Mouse (Mus musculus): ENCODE measurements at regions not wholly inside any gene's neighbourhood (a gene's known extent, or its start where the extent isn't known, plus 50 kb on each side); places are given as distances from the start of the nearest gene placed in this dataset.

- DNase-seq (ENCODE audit: low spot score) = no peak
Observed at GRCm38 (mm10) chr1:64200387-64201023, 78.4 kb upstream of the Klf7 start.

- no peak for DNase-seq (ENCODE audit: low spot score)
Observed at GRCm38 (mm10) chr1:64198781-64199180, 76.7 kb upstream of the Klf7 start.

GRCm38 (mm10) chr1:64198322-64198721 is 76.2 kb upstream of the Klf7 start:
- DNase-seq (ENCODE audit: low spot score) = no peak

DNA sequence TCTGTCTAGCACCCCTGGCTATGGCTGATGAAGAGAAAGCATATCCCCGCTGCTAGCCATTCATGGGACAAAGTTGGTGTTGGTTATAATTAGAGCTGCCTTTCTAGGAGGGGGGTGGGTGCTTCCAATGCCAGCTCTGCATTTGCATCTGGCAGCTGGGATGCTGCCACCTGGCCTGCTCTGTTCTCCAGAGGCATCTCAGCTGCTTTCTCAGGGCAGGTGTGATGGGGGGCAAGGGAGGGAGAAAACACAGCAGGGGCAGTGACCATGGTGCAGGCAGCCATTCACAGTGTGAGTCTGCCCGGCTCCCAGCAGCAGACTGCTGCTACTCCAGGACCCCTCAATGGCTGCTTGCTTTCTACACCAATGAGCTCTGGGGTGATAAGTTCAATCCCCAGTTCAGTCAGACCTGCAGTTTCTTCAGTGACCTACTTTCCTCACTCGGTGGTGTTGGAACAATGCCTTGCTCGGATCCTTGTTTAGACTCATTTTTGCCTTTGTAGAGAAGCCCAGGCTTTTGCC is 73.9 kb upstream of the Klf7 start:
- no peak for DNase-seq (ENCODE audit: low spot score)

DNA sequence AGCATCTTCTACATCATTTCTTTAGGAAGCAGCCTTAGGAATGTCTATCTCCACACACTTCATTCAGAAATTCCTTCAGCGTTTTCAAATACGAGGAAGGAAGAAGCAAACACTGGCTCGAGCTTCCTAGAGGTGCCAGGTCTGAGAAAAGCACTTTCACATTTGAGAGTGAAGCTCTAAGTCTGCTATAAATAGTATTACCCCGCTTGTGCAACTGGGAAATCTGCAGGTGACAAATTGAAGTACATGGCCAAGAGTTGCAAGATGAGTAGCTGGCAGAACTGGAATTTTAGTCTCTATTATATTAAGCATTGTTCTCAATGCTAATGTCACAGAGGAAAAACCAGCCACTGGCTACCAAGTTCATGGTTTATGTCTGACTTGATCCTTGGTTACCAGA is 73.2 kb upstream of the Klf7 start:
- DNase-seq (ENCODE audit: low spot score) = no peak

DNA sequence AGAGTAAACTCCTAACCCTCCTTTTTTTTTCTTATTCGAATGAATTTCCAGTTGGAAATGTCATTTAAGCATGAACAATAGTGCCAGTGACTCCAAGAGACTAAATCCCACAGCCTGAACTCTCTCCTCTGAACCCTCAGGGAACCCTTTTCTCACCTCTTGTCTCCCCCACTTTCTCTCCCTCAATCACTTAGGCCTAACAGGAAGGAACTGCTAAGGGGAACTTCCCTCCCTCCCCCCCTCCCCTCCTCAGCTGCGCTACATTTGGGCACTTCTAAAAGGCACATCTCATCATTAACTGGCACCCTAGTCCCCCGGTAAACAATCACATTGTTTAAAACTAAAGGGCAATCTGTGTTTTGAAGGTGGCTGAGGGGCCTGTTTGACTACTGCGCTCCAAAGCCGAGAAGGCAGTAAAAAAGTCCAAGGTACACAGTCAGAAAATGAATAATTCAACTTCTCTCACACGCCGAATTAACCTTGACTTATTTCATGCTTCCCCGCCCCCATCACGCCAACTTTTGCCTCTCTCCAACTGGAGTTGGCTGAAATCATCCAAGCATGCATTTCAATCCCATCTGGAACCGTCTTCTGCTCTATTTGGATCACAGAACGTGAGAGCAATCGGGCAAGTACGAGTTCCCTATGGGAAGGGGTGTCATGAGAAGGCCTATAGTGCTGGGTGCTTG is 71.2 kb upstream of the Klf7 start:
- no peak for DNase-seq (ENCODE audit: low spot score)

- DNase-seq (ENCODE audit: low spot score) = no peak
Observed at GRCm38 (mm10) chr1:64192736-64193135, 70.7 kb upstream of the Klf7 start.

DNA sequence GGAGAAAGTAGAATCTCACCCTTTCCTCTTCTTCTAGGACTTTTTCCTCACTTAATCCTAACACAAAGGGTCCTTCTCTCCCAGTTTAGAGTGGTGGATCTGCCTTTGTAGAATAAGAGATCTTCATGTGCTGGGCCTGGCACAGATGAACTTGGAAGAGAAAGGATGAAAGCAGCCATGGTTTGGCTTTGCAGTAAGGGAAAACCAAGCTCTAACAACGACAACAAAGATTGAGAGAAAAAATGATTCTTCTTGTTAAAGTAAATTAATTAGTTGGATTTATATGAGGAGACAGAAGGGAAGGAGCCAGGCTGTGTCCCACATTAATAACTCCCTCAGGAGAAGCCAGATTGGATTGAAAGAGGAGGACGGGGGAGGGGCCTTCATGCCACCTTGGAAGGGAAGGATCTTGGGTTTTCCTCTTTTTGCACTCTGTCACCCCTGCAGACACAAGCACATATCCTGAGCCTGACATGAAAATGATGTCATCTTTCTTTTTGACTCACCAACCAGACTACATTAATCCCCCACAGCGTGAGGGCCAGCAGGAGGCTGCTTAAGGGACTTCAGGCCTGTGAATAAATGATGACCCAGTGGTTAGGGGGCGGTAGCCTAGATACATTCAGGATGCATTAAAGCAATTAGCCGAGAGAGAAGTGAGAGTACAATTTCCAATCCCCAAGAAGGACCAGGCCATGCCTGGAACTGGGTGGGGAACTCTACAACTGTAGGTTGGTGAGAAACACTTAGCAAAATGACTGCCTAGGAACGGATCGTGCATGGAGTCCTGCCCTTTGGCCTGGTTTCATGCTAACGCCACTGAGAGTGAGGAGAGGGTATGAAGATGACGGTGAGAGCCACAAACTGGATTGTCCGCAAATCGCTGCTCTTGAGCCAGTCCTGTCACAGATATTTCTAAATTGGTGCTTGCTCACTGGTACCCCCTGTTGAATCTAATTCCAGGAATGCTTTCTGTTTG is 69.4 kb upstream of the Klf7 start:
- no peak for DNase-seq (ENCODE audit: low spot score)

GRCm38 (mm10) chr1:64190705-64191104 is 68.6 kb upstream of the Klf7 start:
- DNase-seq (ENCODE audit: low spot score) = no peak

- no peak for DNase-seq (ENCODE audit: low spot score)
Observed at GRCm38 (mm10) chr1:64190097-64190496, 68.0 kb upstream of the Klf7 start.

GRCm38 (mm10) chr1:64189471-64189870 is 67.4 kb upstream of the Klf7 start:
- DNase-seq (ENCODE audit: low spot score) = peak; percentile 8

DNA sequence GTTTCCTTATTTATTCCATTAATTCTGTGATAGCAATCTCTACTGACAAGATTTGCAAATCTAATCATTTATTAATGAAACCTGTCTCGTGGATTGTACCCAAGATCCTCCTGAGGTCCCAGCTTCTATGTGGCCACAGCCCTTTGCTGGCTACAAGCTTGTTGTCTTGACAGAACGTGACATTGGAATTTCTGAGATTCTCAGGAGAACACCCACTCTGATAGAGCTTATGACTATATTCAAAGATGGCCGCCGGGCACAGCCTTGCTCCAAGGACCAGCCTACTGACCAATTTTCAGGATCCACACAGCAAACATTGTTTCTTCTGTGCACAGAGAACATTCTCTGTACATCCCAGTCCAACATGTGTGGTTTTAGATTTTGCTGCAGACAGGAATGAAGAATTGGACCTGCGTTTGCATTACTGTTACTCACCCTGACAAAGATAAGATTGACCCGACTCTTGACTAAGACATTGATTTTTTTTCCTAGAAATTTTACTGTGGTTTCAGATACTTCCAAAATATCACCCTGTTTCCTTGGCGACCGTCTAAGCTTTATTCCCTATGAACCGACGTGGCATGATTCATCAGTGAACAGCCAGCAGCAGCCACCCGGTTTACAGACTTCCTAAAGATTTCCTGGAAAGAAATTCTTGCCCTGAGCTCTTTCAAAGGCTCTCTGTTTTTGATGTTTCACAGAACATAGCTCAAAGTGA is 65.9 kb upstream of the Klf7 start:
- DNase-seq (ENCODE audit: low spot score) = no peak

DNA sequence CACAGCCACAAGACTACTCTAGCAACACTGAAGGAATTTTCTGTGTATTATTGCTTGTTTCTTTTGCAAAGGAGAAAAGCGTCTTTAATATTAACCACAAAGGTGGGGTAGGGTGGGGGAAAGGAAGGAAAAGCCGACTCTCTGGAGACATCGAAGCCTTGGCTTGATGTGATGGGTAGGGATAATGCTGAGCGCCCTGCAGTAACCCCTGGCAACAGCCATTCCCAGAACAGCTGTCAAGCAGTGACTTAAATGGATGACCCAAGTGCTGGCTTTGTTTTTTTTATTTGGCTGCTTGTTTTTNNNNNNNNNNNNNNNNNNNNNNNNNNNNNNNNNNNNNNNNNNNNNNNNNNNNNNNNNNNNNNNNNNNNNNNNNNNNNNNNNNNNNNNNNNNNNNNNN is 51.6 kb upstream of the Klf7 start:
- no peak for DNase-seq (ENCODE audit: low spot score)

DNA sequence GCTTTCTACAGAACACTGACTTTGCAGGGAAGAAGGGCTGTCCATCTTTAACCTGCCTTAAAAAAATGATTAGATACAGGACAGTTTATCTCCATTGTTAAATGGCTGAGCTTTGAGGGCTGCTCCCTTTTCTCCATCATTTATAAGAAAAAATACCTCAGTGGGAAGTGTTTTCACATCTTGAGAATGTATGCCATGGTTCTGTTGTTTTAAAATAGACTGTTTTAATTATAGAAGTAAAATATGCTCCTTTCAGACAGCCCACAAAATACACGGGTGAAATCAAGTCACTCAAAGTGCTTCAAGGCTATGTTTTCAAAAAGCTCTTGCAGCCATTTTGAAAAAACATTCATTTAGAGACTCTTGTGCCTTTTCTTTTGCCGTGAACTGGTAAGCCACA is 50.0 kb upstream of the Klf7 start:
- no peak for DNase-seq (ENCODE audit: low spot score)

Measured in ovary, postnatal 36 days (tissue).